Mouse (Mus musculus) liver, adult (tissue): Measurements from ENCODE around the gene Rtl1.

ENCODE experiments used
- GATA4 ChIP-seq: IDR thresholded peaks from 2 replicates; pipeline ENCODE4 v1.6.1; 2014; ENCODE audit warnings: mild to moderate bottlenecking, low read length; ENCODE audit not compliant: insufficient replicate concordance

Rtl1 gene

DNA sequence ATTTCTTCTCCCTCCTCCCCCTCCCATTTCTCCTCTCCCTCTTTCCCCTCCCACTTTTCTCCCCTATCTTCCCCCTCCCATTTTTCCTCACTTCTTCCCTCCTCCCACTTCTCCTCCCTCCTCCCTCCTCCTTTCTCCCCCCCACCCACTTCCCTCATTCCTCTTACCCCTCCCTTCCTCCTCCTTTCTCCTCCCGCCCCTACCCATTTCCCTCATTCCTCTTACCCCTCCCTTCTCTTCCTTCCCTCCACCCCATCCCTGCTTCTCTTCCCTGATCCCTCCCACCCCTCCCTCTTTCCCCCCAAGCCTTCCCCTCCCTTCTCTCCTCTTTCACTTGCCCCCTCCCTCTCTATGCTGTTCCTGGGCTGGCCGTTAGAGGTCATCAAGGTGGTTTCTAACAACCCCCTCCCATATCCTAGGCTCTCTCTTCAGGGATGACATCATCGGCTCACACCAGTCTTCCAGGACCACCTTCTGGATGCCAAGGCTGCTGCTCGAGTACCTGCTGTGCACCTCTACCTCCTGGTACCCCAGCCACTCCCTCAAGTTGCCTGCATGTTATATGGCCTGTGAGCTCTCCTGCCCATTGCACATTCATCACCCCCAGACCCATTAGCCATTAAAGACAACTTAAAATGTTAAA, 56.7 kb downstream of the Rtl1 start:
- TF ChIP-seq GATA4, result no peak

DNA sequence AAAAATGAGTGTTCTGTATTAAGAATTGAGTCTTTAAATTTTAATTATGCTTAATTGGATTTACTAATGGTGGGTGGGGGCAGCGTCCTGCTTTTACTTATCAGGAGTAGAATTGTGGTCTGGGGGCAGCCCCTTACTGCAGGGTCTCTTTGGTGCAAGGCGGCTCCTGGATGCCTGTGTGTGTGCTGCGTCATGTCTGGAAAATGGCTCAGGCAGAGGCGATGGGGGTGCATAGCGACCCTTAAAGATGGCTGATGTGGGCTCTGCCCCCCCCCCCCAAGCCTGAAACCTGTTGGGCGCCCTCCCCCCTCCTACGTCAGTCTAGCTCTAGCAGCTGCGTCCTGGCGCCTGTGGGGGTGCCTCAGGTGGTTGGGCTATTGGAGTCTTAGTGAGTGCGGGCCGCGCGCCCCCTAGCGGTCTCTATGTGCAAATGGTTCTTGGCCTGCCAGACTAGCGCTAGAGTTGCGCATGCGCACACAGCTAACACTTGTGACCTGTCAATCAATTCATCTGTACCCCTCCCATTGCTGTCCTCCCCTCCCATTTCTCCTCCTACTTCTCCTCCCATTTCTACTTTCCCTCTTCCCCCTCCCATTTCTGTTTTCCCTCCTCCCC, 57.4 kb downstream of the Rtl1 start:
- TF ChIP-seq GATA4, result no peak

DNA sequence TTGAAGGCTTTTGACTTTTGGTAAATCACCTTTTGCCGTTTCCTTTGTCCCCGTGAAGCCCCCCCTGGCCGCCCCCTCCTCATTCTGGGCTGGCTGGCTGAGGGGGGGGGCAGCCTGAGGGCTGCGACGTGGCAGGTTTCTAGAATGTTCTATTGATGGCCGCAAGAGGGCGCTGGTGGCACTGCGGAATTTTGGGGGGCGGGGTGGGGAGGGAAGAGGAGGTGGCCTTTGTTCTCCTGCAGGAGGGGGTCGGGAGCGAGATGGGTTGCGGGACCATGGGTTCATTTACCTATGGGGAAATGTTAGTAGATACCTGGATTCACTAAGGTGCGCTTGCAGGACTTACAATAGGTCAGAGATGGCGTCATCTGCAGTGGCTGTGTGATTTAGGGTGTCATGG, 58.1 kb downstream of the Rtl1 start:
- no peak for TF ChIP-seq GATA4

GRCm38 (mm10) chr12:109541540-109541899, 58.6 kb downstream of the Rtl1 start:
- no peak for TF ChIP-seq GATA4

- TF ChIP-seq GATA4, result no peak
Measured at GRCm38 (mm10) chr12:109540739-109541539, 59.2 kb downstream of the Rtl1 start.

DNA sequence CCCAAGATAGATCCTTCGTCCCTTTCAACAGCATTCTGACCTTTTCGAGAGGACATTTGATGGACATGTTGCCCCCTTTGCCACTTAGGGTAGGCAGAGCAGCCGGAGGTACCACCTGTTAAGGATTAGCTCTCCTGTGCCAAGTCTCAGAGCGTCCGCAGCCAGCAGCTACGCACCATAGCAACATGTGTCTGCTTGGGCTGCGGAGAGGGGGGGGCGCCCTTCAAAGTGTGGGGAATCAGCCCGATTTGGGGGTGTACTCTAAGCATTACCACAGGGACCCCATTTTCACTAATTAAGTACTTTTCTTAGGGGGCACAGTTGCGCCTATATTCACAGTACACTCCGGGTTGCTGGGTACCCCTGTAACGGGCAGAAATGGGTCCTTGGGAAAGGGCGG, 60.2 kb downstream of the Rtl1 start:
- no peak for TF ChIP-seq GATA4
